Mouse (Mus musculus): Measurements from ENCODE around the gene Cped1.

GRCm38 (mm10) chr6:22072737-22073136, 87.0 kb downstream of the Cped1 start:
- TF ChIP-seq CTCF (IDR thresholded peaks at IDR 0.05; ENCODE audit: extremely low read depth, insufficient read depth, low read length) (no peak), POLR2A (IDR thresholded peaks at IDR 0.05; ENCODE audit: extremely low read depth, insufficient read depth, low read length) (no peak)
